In the genomic region with DNA sequence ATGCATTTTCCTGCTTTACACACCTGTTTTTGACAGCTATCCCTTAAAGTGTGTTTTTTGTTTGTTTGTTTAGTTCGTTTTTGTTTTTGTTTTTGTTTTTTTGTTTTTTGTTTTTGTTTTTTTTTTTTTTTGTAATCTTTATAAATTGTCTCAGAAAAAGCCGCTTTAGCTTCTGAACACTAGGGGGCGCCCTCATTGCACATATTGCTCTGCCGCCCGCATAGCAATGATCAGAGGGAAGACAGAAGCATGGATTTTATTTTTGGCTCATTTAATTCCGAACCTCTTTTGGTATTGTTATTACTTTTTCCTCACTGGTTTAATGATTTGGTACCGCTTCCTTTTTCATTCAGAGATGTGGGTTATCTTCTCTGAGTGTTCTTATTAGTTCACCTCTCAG, we compare ENCODE assay signal across 9 mouse cellular contexts.
A peak's percentile ranks its signal among the peaks of the same experiment; 100 is the strongest.
DNase-seq lines count a peak whose midpoint lies in the region; ATAC-seq and TF ChIP-seq lines count a peak whose summit lies in the region.
"Had no signal": no experiment of that assay in that cellular context is flagged by ENCODE, and none has a peak within 500 bp of the region (broad histone marks: within the 10 kb centered on the region; RNA-seq: fewer than 3 reads in every experiment).

No protein-coding gene starts in this region.

- WGBS in forebrain, embryonic 13.5 days: 5% methylated on average over 7 of the region's 7 CpGs
- WGBS in forebrain, embryonic 12.5 days: 6% methylated on average over 7 of the region's 7 CpGs
- 5% methylated on average over 7 of the region's 7 CpGs for WGBS in hindbrain, postnatal 0 days
- WGBS in limb, embryonic 11.5 days: 5% methylated on average over 7 of the region's 7 CpGs

- H3K27me3 ChIP-seq in forebrain, embryonic 13.5 days: no peaks in the 10 kb centered on the region
- H3K27me3 ChIP-seq in forebrain, embryonic 12.5 days: no peaks in the 10 kb centered on the region
- H3K27me3 ChIP-seq in hindbrain, postnatal 0 days (ENCODE audit: insufficient read depth, low read length): no peaks in the 10 kb centered on the region
- no peaks in the 10 kb centered on the region for H3K27me3 ChIP-seq in limb, embryonic 11.5 days (ENCODE audit: control insufficient read depth, insufficient read depth, low read length)
- H3K27me3 ChIP-seq: hindbrain, embryonic 15.5 days had no signal

- H3K27ac ChIP-seq in forebrain, embryonic 13.5 days: no peak overlapping the region
- H3K27ac ChIP-seq in forebrain, embryonic 12.5 days: no peak overlapping the region
- H3K27ac ChIP-seq in hindbrain, postnatal 0 days: no peak overlapping the region
- no peak overlapping the region for H3K27ac ChIP-seq in limb, embryonic 11.5 days (replicated peaks; ENCODE audit: low read depth, low read length)
- H3K27ac ChIP-seq: hindbrain, embryonic 15.5 days had no signal

- no peak overlapping the region for H3K4me3 ChIP-seq in forebrain, embryonic 13.5 days
- no peak overlapping the region for H3K4me3 ChIP-seq in forebrain, embryonic 12.5 days (replicated peaks)
- no peak overlapping the region for H3K4me3 ChIP-seq in hindbrain, postnatal 0 days (ENCODE audit: low read length)
- H3K4me3 ChIP-seq in limb, embryonic 11.5 days (ENCODE audit: low read depth, low read length): no peak overlapping the region
- H3K4me3 ChIP-seq: hindbrain, embryonic 15.5 days had no signal

- H3K36me3 ChIP-seq in forebrain, embryonic 13.5 days (ENCODE audit: poor library complexity, severe bottlenecking): no peaks in the 10 kb centered on the region
- no peaks in the 10 kb centered on the region for H3K36me3 ChIP-seq in forebrain, embryonic 12.5 days (replicated peaks)
- no peaks in the 10 kb centered on the region for H3K36me3 ChIP-seq in hindbrain, postnatal 0 days (ENCODE audit: insufficient read depth, low read length)
- no peaks in the 10 kb centered on the region for H3K36me3 ChIP-seq in limb, embryonic 11.5 days (ENCODE audit: control insufficient read depth, insufficient read depth, low read length)
- H3K36me3 ChIP-seq: hindbrain, embryonic 15.5 days had no signal

- H3K4me2 ChIP-seq in forebrain, embryonic 13.5 days: no peak overlapping the region
- H3K4me2 ChIP-seq in forebrain, embryonic 12.5 days: no peak overlapping the region
- H3K4me2 ChIP-seq in hindbrain, postnatal 0 days (ENCODE audit: low read depth, low read length): peak overlapping the region; percentile 27; the same call in 1 of the 2 replicates
- H3K4me2 ChIP-seq in limb, embryonic 11.5 days (ENCODE audit: low read depth, severe bottlenecking): no peak overlapping the region
- H3K4me2 ChIP-seq: hindbrain, embryonic 15.5 days had no signal

- peak; percentile 31 for DNase-seq in ovary, postnatal 14 days (ENCODE audit: low spot score)
- no peak for DNase-seq in ovary, adult 18-20 months (ENCODE audit: low spot score)
- peak; percentile 33 for DNase-seq in cerebellum, adult 9-10 months
- DNase-seq in hindbrain, postnatal 0 days (ENCODE audit: low spot score): peak; percentile 83
- DNase-seq in limb, embryonic 11.5 days (ENCODE audit: low spot score): peak; percentile 63
- DNase-seq in natural killer cell, adult 2 months (ENCODE audit: low spot score in 2 of 2): no peak

- no peaks in the 10 kb centered on the region for H3K9me3 ChIP-seq in forebrain, embryonic 13.5 days (replicated peaks)
- no peaks in the 10 kb centered on the region for H3K9me3 ChIP-seq in forebrain, embryonic 12.5 days
- no peaks in the 10 kb centered on the region for H3K9me3 ChIP-seq in hindbrain, postnatal 0 days (ENCODE audit: low read length)
- no peaks in the 10 kb centered on the region for H3K9me3 ChIP-seq in limb, embryonic 11.5 days (ENCODE audit: control insufficient read depth, low read length)
- H3K9me3 ChIP-seq: hindbrain, embryonic 15.5 days had no signal

- no peaks in the 10 kb centered on the region for H3K4me1 ChIP-seq in forebrain, embryonic 13.5 days
- H3K4me1 ChIP-seq in forebrain, embryonic 12.5 days: no peaks in the 10 kb centered on the region
- no peaks in the 10 kb centered on the region for H3K4me1 ChIP-seq in hindbrain, postnatal 0 days (ENCODE audit: insufficient read depth, low read length)
- no peaks in the 10 kb centered on the region for H3K4me1 ChIP-seq in limb, embryonic 11.5 days (ENCODE audit: control insufficient read depth, insufficient read depth, low read length)
- H3K4me1 ChIP-seq: hindbrain, embryonic 15.5 days had no signal

- no peak overlapping the region for H3K9ac ChIP-seq in forebrain, embryonic 13.5 days
- no peak overlapping the region for H3K9ac ChIP-seq in forebrain, embryonic 12.5 days
- H3K9ac ChIP-seq in hindbrain, postnatal 0 days (replicated peaks; ENCODE audit: low read length): no peak overlapping the region
- no peak overlapping the region for H3K9ac ChIP-seq in limb, embryonic 11.5 days (ENCODE audit: low read length)
- H3K9ac ChIP-seq: hindbrain, embryonic 15.5 days had no signal

- peak; percentile 76 for TF ChIP-seq CTCF in hindbrain, postnatal 0 days (IDR thresholded peaks at IDR 0.05; ENCODE audit: low read depth)

- 0 out of 2 replicates have a peak, but pooled peaks have one; percentile 43 for ATAC-seq in forebrain, embryonic 13.5 days
- ATAC-seq in forebrain, embryonic 12.5 days (ENCODE audit: low FRiP score): no peak
- ATAC-seq in hindbrain, postnatal 0 days: no peak
- ATAC-seq in limb, embryonic 11.5 days (ENCODE audit: insufficient number of reproducible peaks, low FRiP score, low TSS enrichment, low read depth): no peak

Comparison
In these comparisons a context has a peak if more than half of its experiments do, and no peak if none do; other contexts are left out.
1. DNase-seq: peak in ovary, postnatal 14 days (single experiment), cerebellum, adult 9-10 months (single experiment), hindbrain, postnatal 0 days (single experiment) and limb, embryonic 11.5 days (single experiment); none in ovary, adult 18-20 months (single experiment) and natural killer cell, adult 2 months (0 of 2).